Mouse (Mus musculus) T-cell, adult 2 months (primary cell): ENCODE results near the gene Urm1.
"Not testable (repeated sequence)": the region's sequence is repeated elsewhere in the genome, so short reads cannot be mapped to it uniquely, and the experiment has no call there.

Source experiments
- DNase-seq: peaks from one replicate; pipeline ENCODE4 v3.0.0; 2022; ENCODE audit warnings: low spot score

Gene Urm1

DNA sequence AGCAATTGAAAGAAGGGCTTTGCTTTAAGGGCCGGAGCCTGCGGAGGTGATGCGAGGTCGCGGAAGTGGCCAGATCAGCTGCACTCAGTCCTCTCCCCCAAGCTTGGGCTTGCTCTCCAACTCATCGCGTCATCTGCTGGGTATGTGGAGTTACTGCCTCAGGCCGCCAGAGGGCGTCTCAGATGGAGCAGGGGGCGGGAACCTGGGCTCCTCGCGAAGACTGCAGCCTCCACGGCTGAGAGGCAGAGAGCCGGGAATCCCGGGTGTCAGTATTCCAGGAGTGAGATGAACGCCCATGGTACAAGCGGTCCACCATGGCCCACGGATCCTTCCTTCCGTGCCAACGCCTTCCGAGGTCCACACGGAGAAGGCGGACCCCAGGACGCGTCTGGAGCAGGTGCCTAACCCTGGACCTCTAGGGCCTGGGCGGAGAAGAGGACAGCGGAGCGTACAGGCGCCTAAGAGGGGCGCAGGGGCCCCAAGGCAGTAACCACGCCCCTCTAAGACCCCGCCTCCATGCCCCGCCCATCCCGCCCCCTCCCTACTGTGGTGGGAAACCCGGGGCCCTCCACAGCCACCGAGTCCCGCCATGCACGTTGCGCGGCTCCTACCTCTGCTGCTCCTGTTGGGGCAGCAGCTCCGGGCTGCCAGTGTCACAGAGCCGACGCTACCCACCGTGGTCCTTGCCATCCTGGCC lies 49.2 kb downstream of the Urm1 start, which contains the start of gene Cercam:
Gene Cercam (plus strand): TSS at position 216 of the 697 bp plus-strand sequence.
- DNase-seq = peak; percentile 80

- peak; percentile 35 for DNase-seq
Observed at GRCm38 (mm10) chr2:29869646-29870451, 50.0 kb downstream of the Urm1 start.

- DNase-seq = no peak
Observed at GRCm38 (mm10) chr2:29872581-29873295, 52.9 kb downstream of the Urm1 start.

GRCm38 (mm10) chr2:29873801-29874200 lies 53.9 kb downstream of the Urm1 start:
- DNase-seq = no peak

DNA sequence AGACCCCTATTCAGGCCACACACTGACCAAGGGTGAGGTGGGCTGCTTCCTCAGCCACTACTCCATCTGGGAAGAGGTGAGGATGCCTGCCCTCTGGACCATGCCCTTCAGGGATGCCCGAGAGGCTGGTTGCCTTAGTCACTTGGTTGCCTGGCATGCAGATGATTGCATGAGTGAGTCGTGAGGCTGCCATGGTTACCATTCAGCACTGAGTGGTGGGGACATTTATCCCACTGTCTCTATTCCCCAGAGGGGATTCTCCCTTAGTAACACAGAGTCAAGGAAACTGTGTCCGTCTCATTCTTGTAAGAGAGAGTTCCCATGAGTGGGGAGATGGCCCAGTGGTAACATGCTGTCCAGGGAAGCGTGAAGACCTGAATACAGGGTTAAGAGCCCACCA lies 58.2 kb downstream of the Urm1 start:
- DNase-seq = no peak

GRCm38 (mm10) chr2:29879191-29879590 lies 59.3 kb downstream of the Urm1 start:
- no peak for DNase-seq

DNA sequence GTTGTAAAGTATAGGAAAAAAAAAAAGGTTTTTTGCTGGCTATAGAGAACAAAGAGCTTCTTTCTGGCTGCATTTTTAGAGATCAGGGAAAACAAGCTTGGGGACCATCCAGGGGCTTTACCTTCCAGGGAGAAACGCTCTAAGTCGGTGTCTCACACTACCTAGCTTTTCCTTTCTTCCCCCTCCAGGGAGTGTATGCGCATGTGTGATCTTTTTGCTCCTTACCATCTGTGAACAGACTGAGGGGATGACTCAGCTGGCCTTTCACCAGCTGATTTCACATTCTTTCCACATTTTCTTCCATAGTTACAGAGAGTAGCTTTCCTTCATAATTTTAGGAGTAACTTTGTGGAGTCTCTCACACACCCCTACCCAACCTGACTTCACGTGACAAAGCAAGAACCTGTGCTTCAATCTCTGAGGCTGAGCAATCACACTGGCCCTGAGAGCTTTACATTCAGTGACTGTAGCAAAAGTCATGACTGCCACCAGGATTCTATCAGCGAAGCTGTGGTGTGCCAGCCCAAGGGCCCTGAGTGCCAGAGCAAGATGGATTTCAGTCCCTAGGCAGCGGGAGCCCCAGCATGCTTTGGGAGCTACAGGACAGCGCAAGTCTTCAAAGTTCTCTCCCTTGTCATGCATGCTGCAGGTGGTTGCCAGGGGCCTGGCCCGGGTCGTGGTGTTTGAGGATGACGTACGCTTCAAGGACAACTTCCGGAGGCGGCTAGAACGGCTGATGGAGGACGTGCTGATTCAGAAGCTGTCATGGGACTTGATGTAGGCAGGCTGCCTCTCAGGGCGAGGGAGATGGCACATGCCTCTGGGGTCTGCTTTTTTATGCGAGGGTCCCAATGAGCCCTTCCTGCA lies 60.3 kb downstream of the Urm1 start:
- no peak for DNase-seq

GRCm38 (mm10) chr2:29886659-29887292 lies 66.9 kb downstream of the Urm1 start:
- not testable (repeated sequence) for DNase-seq

- DNase-seq = peak; percentile 99
Observed at GRCm38 (mm10) chr2:29889066-29889944, 69.4 kb downstream of the Urm1 start, which contains the start of gene Odf2. Gene Odf2, plus strand, starts transcription at chr2:29889221.

- DNase-seq = peak; percentile 52
Observed at GRCm38 (mm10) chr2:29889991-29890833, 70.3 kb downstream of the Urm1 start.

DNA sequence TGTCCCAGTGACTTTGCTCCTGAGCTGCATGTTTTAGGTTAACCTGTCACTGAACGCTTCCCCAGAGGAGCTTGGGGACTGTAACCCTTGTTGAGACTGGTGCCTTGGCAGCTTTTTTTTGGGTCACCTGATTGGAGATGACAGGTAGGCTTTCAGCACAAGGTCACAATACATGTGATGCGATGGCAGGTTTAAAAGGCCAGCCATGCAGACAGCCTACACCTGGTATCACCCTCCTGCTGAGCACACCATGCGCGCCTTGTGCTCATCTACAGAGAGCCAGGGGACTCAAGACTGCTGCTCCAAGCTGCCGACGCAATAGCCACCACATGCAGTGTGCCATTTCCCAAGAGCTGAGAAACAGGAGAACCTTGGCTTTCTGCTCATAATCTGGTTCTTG lies 71.9 kb downstream of the Urm1 start:
- no peak for DNase-seq
